Mouse (Mus musculus) monocyte, adult 2 months (primary cell): ENCODE data around the gene Pnkd.

Experiments used
- DNase-seq, 2 experiments: peaks; one replicate each; pipeline ENCODE4 v3.0.0; 2022; ENCODE audit warnings: low spot score in 2 of 2, low read depth in 1 of 2

The Pnkd gene

GRCm38 (mm10) chr1:74284543-74285160 lies at the start of gene Pnkd, which contains the start of gene Aamp:
TSS of gene Pnkd (plus strand) at chr1:74284930.
TSS of gene Aamp (minus strand) at chr1:74284738.
- DNase-seq, result peak; percentile 100

- peak; percentile 92 to 97 for DNase-seq
Observed at GRCm38 (mm10) chr1:74235938-74236589, 48.7 kb upstream of the Pnkd start, which contains the start of gene Arpc2. TSS of gene Arpc2 (plus strand) at chr1:74236084.

GRCm38 (mm10) chr1:74236590-74237317 lies 48.0 kb upstream of the Pnkd start:
- DNase-seq, result peak in 1 of 2 experiments; percentile 48

- no peak for DNase-seq
Observed at GRCm38 (mm10) chr1:74237671-74238070, 47.1 kb upstream of the Pnkd start.

GRCm38 (mm10) chr1:74238136-74238535 lies 46.6 kb upstream of the Pnkd start:
- no peak for DNase-seq

- DNase-seq, result no peak
Observed at GRCm38 (mm10) chr1:74239162-74239561, 45.6 kb upstream of the Pnkd start.

GRCm38 (mm10) chr1:74239618-74240017 lies 45.1 kb upstream of the Pnkd start:
- no peak for DNase-seq

GRCm38 (mm10) chr1:74240311-74240710 lies 44.4 kb upstream of the Pnkd start:
- no peak for DNase-seq

GRCm38 (mm10) chr1:74240832-74241231 lies 43.9 kb upstream of the Pnkd start:
- DNase-seq, result no peak

GRCm38 (mm10) chr1:74245525-74245924 lies 39.2 kb upstream of the Pnkd start:
- no peak for DNase-seq

GRCm38 (mm10) chr1:74248799-74249198 lies 35.9 kb upstream of the Pnkd start:
- peak; percentile 67 to 80 for DNase-seq

GRCm38 (mm10) chr1:74249331-74249980 lies 35.3 kb upstream of the Pnkd start:
- no peak for DNase-seq

GRCm38 (mm10) chr1:74250096-74250495 lies 34.6 kb upstream of the Pnkd start:
- DNase-seq, result no peak

- DNase-seq, result no peak
Observed at GRCm38 (mm10) chr1:74255704-74256345, 28.9 kb upstream of the Pnkd start.

- no peak for DNase-seq
Observed at GRCm38 (mm10) chr1:74256782-74257181, 27.9 kb upstream of the Pnkd start.

GRCm38 (mm10) chr1:74262510-74262909 lies 22.2 kb upstream of the Pnkd start:
- DNase-seq, result no peak

- no peak for DNase-seq
Observed at GRCm38 (mm10) chr1:74268750-74269149, 16.0 kb upstream of the Pnkd start.

- no peak for DNase-seq
Observed at GRCm38 (mm10) chr1:74271659-74272058, 13.1 kb upstream of the Pnkd start.

GRCm38 (mm10) chr1:74275015-74275414 lies 9.7 kb upstream of the Pnkd start:
- no peak for DNase-seq

GRCm38 (mm10) chr1:74277041-74277440 lies 7.7 kb upstream of the Pnkd start:
- no peak for DNase-seq
